Mouse (Mus musculus) MEL (cell line): ENCODE measurements around the gene Mrpl1. TPM values are rescaled to one million over a fixed set of nuclear protein-coding genes. Genes with fewer than 3 reads are reported as not detected.

Source experiments
- DNase-seq: peaks from one replicate; pipeline ENCODE4 v3.0.0; 2011; ENCODE audit warnings: low read depth, low spot score
- H3K27ac ChIP-seq: 2 replicates; pipeline ENCODE4 v1.5.1; 2012; ENCODE audit warnings: low read depth, mild to moderate bottlenecking, control low read depth, low read length, moderate library complexity; ENCODE audit not compliant: control insufficient read depth
- H3K27me3 ChIP-seq, 2 experiments: fragments of 150-350 bp in 1 of 2; sonication (generic) in 1 of 2; 2 replicates each; pipeline ENCODE4 v1.6.1; 2012; ENCODE audit warnings: low read length in 2 of 2, mild to moderate bottlenecking in 2 of 2, improper control_type of control experiment in 1 of 2, moderate library complexity in 1 of 2; ENCODE audit not compliant: insufficient read depth in 2 of 2, control insufficient read depth in 1 of 2
- H3K36me3 ChIP-seq, 2 experiments: 2 replicates each; pipeline ENCODE4 v1.6.1; 2012 to 2014; ENCODE audit warnings: low read length in 2 of 2, improper control_type of control experiment in 1 of 2, inconsistent platforms in 1 of 2, mild to moderate bottlenecking in 1 of 2; ENCODE audit not compliant: insufficient read depth in 2 of 2, control insufficient read depth in 1 of 2
- H3K4me1 ChIP-seq, 2 experiments: fragments of 150-350 bp in 1 of 2; sonication (generic) in 1 of 2; 2 replicates each; pipeline ENCODE4 v1.6.1; 2012; ENCODE audit warnings: low read length in 2 of 2, improper control_type of control experiment in 1 of 2, mild to moderate bottlenecking in 1 of 2; ENCODE audit not compliant: insufficient read depth in 2 of 2, control insufficient read depth in 1 of 2
- H3K4me3 ChIP-seq, 2 experiments: fragments of 150-350 bp in 1 of 2; sonication (generic) in 1 of 2; 2 replicates each; pipeline ENCODE4 v1.5.1; 2012; ENCODE audit warnings: low read depth in 2 of 2, low read length in 2 of 2, mild to moderate bottlenecking in 2 of 2, moderate library complexity in 2 of 2, control low read depth in 1 of 2, improper control_type of control experiment in 1 of 2; ENCODE audit not compliant: control insufficient read depth in 1 of 2, insufficient read depth in 1 of 2
- H3K79me2 ChIP-seq: 2 replicates; pipeline ENCODE4 v1.6.1; 2012; ENCODE audit warnings: mild to moderate bottlenecking, low read length, moderate library complexity; ENCODE audit not compliant: control insufficient read depth, poor library complexity, insufficient read depth
- H3K9ac ChIP-seq: 2 replicates; pipeline ENCODE4 v1.6.1; 2012; ENCODE audit warnings: low read depth, mild to moderate bottlenecking, control low read depth, low read length, moderate library complexity; ENCODE audit not compliant: control insufficient read depth, poor library complexity, severe bottlenecking
- H3K9me3 ChIP-seq: fragments of 150-350 bp; sonication (generic); replicated peaks from 2 replicates; pipeline ENCODE4 v1.6.1; 2012; ENCODE audit warnings: mild to moderate bottlenecking, low read length, improper control_type of control experiment, moderate library complexity; ENCODE audit not compliant: insufficient read depth
- BHLHE40 ChIP-seq: IDR thresholded peaks from 2 replicates; pipeline ENCODE4 v1.6.1; 2012; ENCODE audit warnings: low read depth, mild to moderate bottlenecking, inconsistent platforms, low read length, improper control_type of control experiment, borderline replicate concordance
- CHD2 ChIP-seq: IDR thresholded peaks from 2 replicates; pipeline ENCODE4 v1.6.1; 2011; ENCODE audit warnings: low read length, improper control_type of control experiment
- CTCF ChIP-seq, 3 experiments: IDR thresholded peaks in 2 of 3; conservative IDR thresholded peaks in 1 of 3; 2 replicates each; pipeline ENCODE4 v1.5.1; 2011 to 2012; ENCODE audit warnings: low read length in 3 of 3, low read depth in 2 of 3, mild to moderate bottlenecking in 2 of 3, improper control_type of control experiment in 1 of 3, inconsistent platforms in 1 of 3, mixed read lengths in 1 of 3, moderate library complexity in 1 of 3; ENCODE audit not compliant: control insufficient read depth in 1 of 3, insufficient read depth in 1 of 3, poor library complexity in 1 of 3, severe bottlenecking in 1 of 3
- E2F4 ChIP-seq: IDR thresholded peaks from 2 replicates; pipeline ENCODE4 v1.6.1; 2011; ENCODE audit warnings: low read depth, low read length, improper control_type of control experiment, borderline replicate concordance
- ELF1 ChIP-seq: IDR thresholded peaks from 2 replicates; pipeline ENCODE4 v1.6.1; 2014; ENCODE audit warnings: low read depth, mild to moderate bottlenecking, inconsistent platforms, low read length, improper control_type of control experiment, moderate library complexity
- EP300 ChIP-seq, 2 experiments: IDR thresholded peaks; 2 replicates each; pipeline ENCODE4 v1.6.1; 2011; ENCODE audit warnings: improper control_type of control experiment in 2 of 2, low read length in 2 of 2, low read depth in 1 of 2, mild to moderate bottlenecking in 1 of 2
- GABPA ChIP-seq: IDR thresholded peaks from 2 replicates; pipeline ENCODE4 v1.6.1; 2012; ENCODE audit warnings: low read depth, mild to moderate bottlenecking, inconsistent platforms, low read length, improper control_type of control experiment, moderate library complexity
- GATA1 ChIP-seq: IDR thresholded peaks from 2 replicates; pipeline ENCODE4 v1.6.1; 2011; ENCODE audit warnings: low read depth, low read length, improper control_type of control experiment
- HCFC1 ChIP-seq: IDR thresholded peaks from 2 replicates; pipeline ENCODE4 v1.6.1; 2012; ENCODE audit warnings: low read depth, mild to moderate bottlenecking, inconsistent platforms, low read length, improper control_type of control experiment, moderate library complexity
- MAX ChIP-seq: IDR thresholded peaks from 2 replicates; pipeline ENCODE4 v1.6.1; 2011; ENCODE audit warnings: low read length, improper control_type of control experiment
- MXI1 ChIP-seq: IDR thresholded peaks from 2 replicates; pipeline ENCODE4 v1.6.1; 2011; ENCODE audit warnings: mild to moderate bottlenecking, low read depth, low read length, improper control_type of control experiment
- NRF1 ChIP-seq: IDR thresholded peaks from 2 replicates; pipeline ENCODE4 v1.6.1; 2014; ENCODE audit warnings: low read depth, mild to moderate bottlenecking, inconsistent platforms, low read length, improper control_type of control experiment, moderate library complexity; ENCODE audit not compliant: poor library complexity, insufficient read depth, severe bottlenecking
- POLR2AphosphoS5 ChIP-seq: IDR thresholded peaks from 2 replicates; pipeline ENCODE4 v1.6.1; 2012; ENCODE audit warnings: low read depth, borderline replicate concordance, mild to moderate bottlenecking, inconsistent platforms, low read length, moderate library complexity, mixed read lengths
- RCOR1 ChIP-seq: IDR thresholded peaks from 2 replicates; pipeline ENCODE4 v1.6.1; 2012; ENCODE audit warnings: low read depth, mild to moderate bottlenecking, inconsistent platforms, low read length, improper control_type of control experiment
- SIN3A ChIP-seq: IDR thresholded peaks from 2 replicates; pipeline ENCODE4 v1.6.1; 2012; ENCODE audit warnings: low read length, improper control_type of control experiment, inconsistent platforms
- SMC3 ChIP-seq: IDR thresholded peaks from 2 replicates; pipeline ENCODE4 v1.6.1; 2011; ENCODE audit warnings: low read depth, low read length, improper control_type of control experiment
- UBTF ChIP-seq: IDR thresholded peaks from 2 replicates; pipeline ENCODE4 v1.6.1; 2012; ENCODE audit warnings: low read depth, mild to moderate bottlenecking, inconsistent platforms, low read length, improper control_type of control experiment, moderate library complexity, borderline replicate concordance; ENCODE audit not compliant: insufficient read depth
- USF2 ChIP-seq, 2 experiments: IDR thresholded peaks; 2 replicates each; pipeline ENCODE4 v1.6.1; 2011 to 2012; ENCODE audit warnings: improper control_type of control experiment in 2 of 2, low read length in 2 of 2, borderline replicate concordance in 1 of 2, inconsistent platforms in 1 of 2, low read depth in 1 of 2, mild to moderate bottlenecking in 1 of 2; ENCODE audit not compliant: insufficient read depth in 1 of 2
- ZC3H11A ChIP-seq: IDR thresholded peaks from 2 replicates; pipeline ENCODE4 v1.6.1; 2012; ENCODE audit warnings: low read depth, mild to moderate bottlenecking, inconsistent platforms, low read length, improper control_type of control experiment
- ZMIZ1 ChIP-seq: IDR thresholded peaks from 2 replicates; pipeline ENCODE4 v1.6.1; 2012; ENCODE audit warnings: low read depth, mild to moderate bottlenecking, inconsistent platforms, low read length, improper control_type of control experiment, moderate library complexity
- polyA plus RNA-seq, 2 experiments: library from polyadenylated mRNA; stranded (reverse) in 1 of 2; unstranded in 1 of 2; fragments of >175 nt in 1 of 2; fragments of >200 nt in 1 of 2; gene quantifications; 2 replicates each; pipeline versions ENCODE4 v1.2.1 to v1.2.4; 2012; ENCODE audit warnings: low replicate concordance in 2 of 2, low read depth in 1 of 2; ENCODE audit not compliant: insufficient read length in 2 of 2, insufficient read depth in 1 of 2, missing spikeins in 1 of 2
- total RNA-seq: library from RNA; depleted of rRNA; stranded (reverse); fragments of 300-350 nt; gene quantifications from 2 replicates; pipeline ENCODE4 v1.2.3, GENCODE M21; 2012

Gene Mrpl1
- total and polyA plus RNA-seq, 3 experiments = 22.0 to 26.2 TPM; not detected in 1

GRCm38 (mm10) chr5:96258210-96258609, 48.9 kb downstream of the Mrpl1 start:
- no peak for TF ChIP-seq GABPA
- no peak for TF ChIP-seq E2F4
- TF ChIP-seq ELF1 = no peak
- no peak for TF ChIP-seq GATA1
- TF ChIP-seq EP300 (IDR thresholded peaks at IDR 0.05; ENCODE audit: low read depth in 1 of 2, low read length in 2 of 2) = no peak
- TF ChIP-seq MXI1 = no peak
- TF ChIP-seq ZMIZ1 = no peak
- no peak for TF ChIP-seq HCFC1
- TF ChIP-seq CTCF (IDR thresholded peaks at IDR 0.05 in 2 of 3, conservative IDR thresholded peaks at IDR 0.05 in 1 of 3; ENCODE audit: control insufficient read depth in 1 of 3, insufficient read depth in 1 of 3, low read depth in 2 of 3, low read length in 3 of 3, poor library complexity in 1 of 3, severe bottlenecking in 1 of 3) = no peak
- TF ChIP-seq CHD2 = no peak
- TF ChIP-seq BHLHE40 = no peak
- TF ChIP-seq SMC3 = no peak
- TF ChIP-seq USF2 (IDR thresholded peaks at IDR 0.05; ENCODE audit: borderline replicate concordance in 1 of 2, insufficient read depth in 1 of 2, low read depth in 1 of 2, low read length in 2 of 2) = no peak
- TF ChIP-seq SIN3A = no peak
- no peak for TF ChIP-seq POLR2AphosphoS5
- no peak for TF ChIP-seq NRF1
- TF ChIP-seq UBTF = no peak
- TF ChIP-seq RCOR1 = no peak
- TF ChIP-seq ZC3H11A = no peak
- no peak for TF ChIP-seq MAX
- no peak overlapping the region for H3K9ac ChIP-seq
- no peaks in the 10 kb centered on the region for H3K9me3 ChIP-seq
- no peak overlapping the region for H3K27ac ChIP-seq
- no peaks in the 10 kb centered on the region; a peak in 1 of 4 replicates for H3K4me1 ChIP-seq
- H3K27me3 ChIP-seq = no peaks in the 10 kb centered on the region
- H3K36me3 ChIP-seq = peaks cover 0 to 6% of the 10 kb centered on the region in 2 experiments; a peak in 1 of 4 replicates
- no peak for DNase-seq
- no peak overlapping the region for H3K4me3 ChIP-seq
- H3K79me2 ChIP-seq = no peaks in the 10 kb centered on the region
